Mouse (Mus musculus) lung, adult 2 months (tissue): ENCODE results near the gene Gm36176.

ENCODE experiments used
- CTCF ChIP-seq: fragments of 200-500 bp; IDR thresholded peaks from 2 replicates; pipeline ENCODE4 v1.5.1; 2011; ENCODE audit warnings: mild to moderate bottlenecking, low read length, control low read depth; ENCODE audit not compliant: insufficient read depth
- POLR2A ChIP-seq: fragments of 200-500 bp; IDR thresholded peaks from 2 replicates; pipeline ENCODE4 v1.6.1; 2011; ENCODE audit warnings: low read depth, mild to moderate bottlenecking, control low read depth, low read length, borderline replicate concordance; ENCODE audit errors: extremely low read depth

GRCm38 (mm10) chr10:77882553-77882952, 36.0 kb downstream of the Gm36176 start:
- 0 out of 2 replicates have a peak, but pooled peaks have one; percentile 9 for TF ChIP-seq CTCF
- TF ChIP-seq POLR2A: no peak
